Mouse (Mus musculus) layer of hippocampus, adult 11-12 months (tissue): ENCODE measurements around the gene Lmnb2.
A peak's percentile ranks its signal among the peaks of the same experiment; 100 is the strongest.

Source experiments
- DNase-seq: peaks from one replicate; pipeline ENCODE4 v3.0.0; 2022; ENCODE audit warnings: low spot score

Lmnb2 gene

DNA sequence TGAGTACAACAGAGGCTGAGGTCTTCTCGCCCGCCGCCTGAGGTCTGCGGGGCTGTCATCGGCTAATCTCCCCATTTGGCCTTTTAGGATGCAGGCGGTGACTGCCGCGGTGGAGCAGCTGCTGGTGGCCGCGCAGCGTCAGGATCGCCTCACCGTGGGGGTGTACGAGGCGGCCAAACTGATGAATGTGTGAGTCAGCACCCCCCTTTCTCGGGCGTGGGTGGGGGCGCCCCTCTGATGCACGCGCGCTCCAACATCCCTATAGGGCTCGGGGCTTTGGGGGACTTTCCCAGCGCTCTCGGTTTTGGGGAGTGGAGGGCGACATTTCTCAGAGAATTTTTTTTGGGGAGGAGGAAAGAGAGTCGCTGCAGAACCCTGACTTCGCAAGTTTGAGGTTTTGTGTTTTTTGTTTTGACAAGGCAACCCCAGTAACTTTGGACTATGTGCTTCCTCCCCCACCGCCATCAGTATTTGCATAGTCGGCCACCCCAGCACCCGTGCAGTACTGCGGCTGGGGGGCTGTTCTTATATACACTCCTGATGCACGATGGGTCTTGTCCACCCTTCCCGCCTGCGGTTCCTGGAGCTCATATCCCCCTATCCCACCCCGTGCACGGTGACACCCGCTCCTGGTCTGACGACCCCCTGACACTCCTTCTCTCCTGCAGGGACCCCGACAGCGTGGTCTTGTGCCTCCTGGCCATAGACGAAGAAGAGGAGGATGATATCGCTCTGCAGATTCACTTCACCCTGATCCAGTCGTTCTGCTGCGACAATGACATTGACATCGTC, 12.5 kb upstream of the Lmnb2 start:
- peak; percentile 55 for DNase-seq

DNA sequence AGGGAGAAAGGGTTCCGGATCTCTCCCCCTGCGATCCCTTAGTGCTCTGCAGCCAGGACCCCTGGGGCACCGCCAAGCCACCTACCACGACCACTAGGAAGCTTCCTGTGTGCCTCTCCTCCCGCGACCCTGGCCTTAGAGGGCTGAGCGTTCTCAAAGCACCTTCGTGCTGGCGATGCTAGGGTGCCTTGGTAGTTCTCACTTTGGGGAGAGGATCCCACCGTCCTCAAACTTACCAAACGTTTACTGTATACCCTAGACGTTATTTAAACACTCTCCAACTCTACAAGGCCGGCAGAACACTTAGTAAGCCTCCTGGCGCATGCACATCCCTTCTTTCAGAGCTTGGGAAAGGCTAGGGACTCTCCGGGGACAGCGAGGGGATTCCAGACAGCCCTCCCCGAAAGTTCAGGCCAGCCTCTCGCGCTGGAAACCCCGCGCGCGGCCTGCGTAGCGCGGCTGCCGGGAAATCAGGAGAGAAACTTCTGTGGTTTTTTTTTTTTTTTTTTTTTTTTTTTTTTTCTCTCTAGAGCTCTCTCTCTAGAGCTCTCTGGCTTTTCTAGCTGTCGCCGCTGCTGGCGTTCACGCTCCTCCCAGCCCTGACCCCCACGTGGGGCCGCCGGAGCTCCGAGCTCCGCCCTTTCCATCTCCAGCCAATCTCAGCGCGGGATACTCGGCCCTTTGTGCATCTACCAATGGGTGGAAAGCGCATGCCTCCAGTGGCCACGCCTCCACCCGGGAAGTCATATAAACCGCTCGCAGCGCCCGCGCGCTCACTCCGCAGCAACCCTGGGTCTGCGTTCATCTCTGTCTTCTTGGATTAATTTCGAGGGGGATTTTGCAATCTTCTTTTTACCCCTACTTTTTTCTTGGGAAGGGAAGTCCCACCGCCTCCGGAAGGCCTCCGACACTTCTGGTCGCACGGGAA, 11.5 kb upstream of the Lmnb2 start, which contains the start of gene Gadd45b:
TSS of gene Gadd45b (plus strand) at position 775 of the 928 bp plus-strand sequence.
- peak; percentile 99 for DNase-seq

DNA sequence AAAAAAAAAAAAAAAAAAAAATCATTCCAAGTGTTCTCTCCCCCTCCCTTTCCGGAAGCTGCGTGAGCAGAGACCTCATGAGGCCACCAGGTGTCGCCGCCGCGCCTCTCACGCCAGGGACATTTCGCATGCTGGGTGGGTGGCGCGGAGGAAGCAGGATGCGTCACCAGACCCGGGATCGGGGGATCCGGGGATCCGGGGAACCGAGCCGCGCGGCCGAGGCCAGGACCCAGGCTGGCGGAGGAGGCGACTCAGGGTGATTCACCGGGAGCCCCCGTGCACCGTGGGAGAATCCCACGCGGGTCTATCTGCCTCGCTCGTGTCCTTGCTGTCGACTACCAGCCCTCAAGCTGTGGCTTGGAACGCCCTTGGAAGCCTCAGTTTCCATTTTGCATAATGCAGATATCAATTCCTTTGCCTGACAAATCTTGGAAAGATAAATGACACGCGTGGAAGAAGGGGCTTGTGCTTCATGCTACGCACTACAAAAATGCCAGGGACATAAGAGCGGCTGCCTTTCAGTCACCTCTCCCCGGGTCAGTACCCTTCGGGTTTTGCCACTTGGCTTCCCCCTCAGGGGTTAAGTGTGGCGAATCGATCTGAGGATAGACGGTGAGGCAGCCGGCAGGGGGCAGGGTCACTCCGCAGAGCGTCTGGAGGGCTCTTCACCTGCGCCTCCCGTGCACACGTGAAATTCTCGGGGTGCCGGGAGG, 10.7 kb upstream of the Lmnb2 start:
- peak; percentile 92 for DNase-seq

DNA sequence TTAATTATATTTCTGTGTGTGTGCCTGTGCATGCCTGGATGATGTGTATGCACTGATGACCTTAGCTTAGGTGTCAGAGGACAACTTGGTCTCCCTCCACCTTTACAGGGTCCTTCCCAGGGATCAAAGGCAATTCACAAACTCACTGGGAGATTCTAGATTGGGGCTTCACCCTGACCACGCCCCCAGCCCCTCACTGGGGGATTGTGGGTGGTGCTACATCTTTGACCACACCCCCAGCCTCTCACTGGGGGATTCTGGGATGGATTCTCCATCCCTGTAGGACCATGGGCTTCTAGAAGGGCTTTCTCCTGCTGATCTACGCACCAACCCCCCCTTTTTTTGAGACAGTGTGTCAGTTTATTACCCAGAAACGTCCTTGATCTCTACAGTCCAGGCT, 7.4 kb upstream of the Lmnb2 start:
- no peak for DNase-seq

DNA sequence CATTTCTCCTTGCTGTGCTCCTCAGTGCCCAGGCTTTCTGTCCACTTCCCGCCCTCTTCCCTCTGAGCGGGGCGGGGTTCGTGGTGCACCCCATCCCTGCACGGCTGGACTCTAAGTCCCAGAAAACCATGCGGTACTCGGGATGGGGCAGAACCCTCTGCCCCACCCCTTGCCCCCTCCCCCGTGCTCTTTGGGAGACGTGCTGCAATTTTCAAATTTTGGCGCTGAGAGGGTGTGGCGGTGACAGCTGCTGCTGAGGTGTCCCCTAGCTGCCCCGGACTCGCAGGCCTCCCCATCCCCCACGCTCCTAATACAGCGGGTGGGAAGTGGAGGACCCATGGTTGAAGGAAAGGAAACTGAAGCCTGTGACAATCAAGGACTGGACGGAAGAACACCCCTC, 3.9 kb upstream of the Lmnb2 start:
- no peak for DNase-seq

DNA sequence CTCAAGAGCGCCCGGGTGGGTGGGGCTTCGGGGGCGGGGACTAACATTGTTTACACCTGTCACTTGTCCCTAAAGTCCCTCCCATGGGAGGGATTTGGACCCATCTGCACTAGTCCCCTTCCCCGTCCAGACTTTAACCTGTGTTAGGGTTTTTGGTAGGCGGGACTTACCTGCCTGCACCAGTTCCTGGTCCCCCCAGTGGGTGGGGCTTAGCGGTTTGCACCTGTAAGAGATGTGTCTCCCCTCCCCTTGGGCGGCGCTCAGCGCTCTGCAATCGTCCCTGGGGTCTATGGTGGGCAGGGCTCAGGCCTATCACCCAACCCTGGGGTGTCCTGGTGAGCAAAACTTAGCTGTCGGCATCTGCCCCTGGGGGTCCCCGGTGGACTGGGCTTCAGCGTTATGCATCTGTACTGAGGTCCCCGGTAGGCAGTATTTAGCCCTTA, 688 bp downstream of the Lmnb2 start:
- DNase-seq, result no peak

DNA sequence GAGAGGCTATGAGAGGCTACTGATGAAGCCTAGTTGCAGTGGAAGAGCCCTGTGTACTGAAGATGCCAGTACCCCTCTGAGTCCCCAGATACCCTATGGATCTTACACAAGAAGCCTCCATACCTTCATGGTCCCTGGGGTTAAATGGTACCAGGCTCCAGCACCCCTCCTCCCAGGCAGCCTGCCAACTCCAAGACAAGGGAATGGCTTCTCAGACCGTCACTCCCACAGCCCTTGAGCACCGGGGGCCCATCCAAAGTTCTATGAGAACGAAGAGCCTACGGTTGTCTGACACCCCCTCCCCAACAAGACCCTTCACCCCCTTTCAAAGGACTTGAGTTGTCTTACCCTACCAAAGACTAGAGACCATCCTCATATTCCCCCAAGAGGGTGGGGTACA, 2.3 kb downstream of the Lmnb2 start:
- DNase-seq, result no peak

DNA sequence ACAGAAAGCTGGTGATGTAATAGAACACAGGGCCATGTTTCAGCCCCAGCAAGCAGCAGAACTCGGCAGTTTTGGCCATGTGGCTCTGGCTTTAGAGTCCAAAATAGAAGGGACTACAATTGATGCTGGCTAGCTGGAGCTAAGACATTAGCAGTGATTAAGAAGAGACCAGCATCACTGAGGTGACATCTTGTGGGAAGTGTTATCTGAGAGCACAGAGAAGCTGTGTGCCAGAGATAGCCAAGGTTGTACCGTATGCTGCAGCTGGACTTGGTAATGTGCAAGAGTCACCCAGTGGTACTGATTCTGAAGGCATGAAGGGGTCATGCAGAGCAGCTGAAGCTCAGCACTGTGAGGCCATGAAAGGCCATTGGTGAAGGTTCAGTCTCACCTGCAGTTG, 2.8 kb downstream of the Lmnb2 start:
- no peak for DNase-seq

DNA sequence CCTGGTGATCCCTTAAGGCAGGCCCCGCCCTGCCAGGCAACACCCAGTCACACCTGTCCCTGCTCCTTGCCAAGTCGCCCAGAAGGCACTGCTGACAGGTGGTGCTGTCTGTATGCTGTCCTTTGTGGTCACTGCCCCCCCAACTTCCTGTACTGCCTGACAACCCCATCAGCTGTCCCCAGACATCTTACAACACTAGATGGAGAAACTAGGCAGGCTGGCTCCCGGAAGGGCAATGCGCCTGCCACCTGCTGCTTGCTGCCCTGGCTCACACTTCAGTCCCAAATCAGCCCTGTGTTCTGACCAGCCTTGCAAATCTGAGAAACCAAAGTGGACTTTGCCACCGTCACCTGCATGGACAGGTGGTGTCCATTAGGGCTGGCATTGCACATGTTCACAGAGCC, 3.8 kb downstream of the Lmnb2 start:
- no peak for DNase-seq

DNA sequence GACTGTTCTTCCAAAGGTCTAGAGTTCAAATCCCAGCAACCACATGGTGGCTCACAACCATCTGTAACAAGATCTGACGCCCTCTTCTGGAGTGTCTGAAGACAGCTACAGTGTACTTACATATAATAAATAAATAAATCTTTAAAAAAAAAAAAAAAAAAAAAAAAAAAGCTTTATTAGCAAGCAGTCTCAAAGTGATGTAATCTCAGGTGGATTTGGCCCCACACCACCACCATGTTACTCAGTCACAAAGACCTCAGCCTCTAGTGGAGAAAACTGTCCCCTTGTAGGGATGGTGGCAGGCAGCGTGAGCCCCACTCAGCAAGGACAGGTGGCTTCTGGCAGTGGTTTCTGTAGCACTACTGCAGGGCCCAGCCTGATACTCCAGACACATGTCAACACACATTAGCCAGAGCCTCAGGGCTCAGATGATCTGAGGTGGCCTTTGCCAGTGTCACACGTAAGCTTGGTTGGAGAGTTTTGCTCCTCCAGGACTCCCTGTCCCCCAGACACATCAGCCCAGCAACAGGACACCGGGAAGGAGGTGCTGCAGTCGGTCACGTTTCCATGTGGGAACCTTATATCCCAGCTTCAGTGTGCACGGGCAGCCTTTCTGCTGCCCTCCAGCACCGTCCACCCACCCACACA, 4.6 kb downstream of the Lmnb2 start:
- DNase-seq, result no peak

DNA sequence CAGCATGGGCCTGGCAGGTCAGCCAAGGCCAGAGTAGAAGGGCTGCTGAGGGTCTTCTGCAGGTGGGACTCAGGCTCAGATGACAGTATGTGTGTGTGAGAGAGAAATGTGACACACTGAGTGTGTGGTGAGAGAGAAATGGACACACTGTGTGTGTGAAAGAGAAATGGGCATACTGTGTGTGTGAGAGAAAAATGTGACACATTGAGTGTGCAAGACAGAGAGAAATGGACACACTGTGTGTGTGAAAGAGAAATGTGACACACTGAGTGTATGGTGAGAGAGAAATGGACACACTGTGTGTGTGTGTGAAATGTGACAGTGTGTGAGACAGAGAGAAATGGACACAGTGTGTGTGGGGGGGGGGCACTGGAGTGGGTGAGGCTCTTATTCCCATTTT, 6.2 kb downstream of the Lmnb2 start:
- no peak for DNase-seq

DNA sequence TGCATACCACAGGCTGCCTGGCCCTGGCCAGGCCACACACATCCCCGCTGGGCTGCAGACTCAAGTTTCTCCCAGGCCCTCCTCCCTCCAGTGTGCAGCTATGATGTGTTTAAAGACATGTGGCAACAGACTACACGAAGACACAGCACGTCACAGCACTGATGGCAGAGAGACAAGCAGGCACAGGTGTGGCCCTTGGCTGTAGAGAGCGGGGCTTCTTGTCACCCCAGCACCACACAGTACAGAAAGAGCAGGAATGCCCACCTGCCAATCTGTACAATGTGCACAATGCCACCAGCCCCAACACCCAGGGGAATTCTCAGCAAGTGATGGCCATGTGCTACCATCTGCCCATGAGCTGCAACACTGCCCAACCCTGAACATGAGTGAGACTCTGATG, 6.7 kb downstream of the Lmnb2 start:
- no peak for DNase-seq

DNA sequence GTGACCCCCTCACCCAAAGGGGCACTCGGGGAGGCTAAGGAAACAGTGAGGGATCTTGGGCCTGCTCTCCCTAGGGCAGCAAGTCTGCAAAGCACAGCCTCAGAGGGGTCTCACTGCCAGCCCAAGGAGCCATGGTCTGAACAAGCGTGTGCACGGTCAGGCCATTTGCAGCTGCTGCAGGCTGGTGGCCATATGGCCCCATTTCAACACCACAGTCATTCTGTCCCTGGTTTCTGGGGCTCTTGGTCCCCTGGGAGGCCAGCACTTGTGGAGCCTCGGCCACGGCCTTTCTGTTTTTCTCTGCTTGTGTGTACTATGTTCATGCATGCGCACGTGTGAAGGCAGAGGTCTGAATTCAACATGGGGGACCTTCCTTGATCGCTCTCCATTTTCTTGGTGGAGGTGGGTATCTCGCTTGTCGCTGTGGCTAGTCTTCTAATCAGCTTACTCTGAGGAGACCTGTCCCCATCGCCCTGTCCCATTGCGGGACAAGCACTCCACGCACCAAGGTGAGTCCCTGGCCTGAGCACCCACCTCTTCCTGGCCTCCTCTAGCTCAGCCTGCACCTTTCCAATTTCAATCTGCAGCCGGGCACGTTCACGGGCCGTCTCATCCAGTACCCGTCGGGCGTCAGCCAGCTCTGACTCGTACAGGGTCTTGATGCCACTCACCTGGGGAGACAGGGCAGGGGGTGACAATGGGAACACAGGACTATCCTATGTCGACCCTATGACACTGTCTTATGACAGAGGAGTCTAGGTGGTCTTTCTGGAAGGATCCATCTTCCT, 8.5 kb downstream of the Lmnb2 start:
- no peak for DNase-seq

DNA sequence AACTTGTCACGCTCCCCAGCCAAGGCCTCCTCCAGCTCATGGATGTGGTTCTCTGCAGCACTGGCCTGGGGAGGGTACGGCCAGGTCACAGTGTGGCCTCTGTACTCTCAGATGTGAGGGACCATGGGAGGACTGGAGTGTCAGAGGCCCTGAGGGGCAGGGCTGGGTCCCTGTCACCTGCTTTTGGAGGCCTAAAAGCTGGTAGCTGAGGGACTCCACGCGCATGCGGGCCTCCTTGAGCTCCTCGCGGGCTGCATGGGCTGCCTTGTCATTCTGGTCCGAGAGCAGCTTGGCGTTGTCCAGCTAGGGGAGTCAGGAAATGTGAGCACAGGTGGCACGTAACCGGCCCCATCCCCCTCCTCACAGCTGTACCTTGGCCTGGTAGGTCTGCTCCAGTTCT, 13.3 kb downstream of the Lmnb2 start:
- DNase-seq, result no peak

DNA sequence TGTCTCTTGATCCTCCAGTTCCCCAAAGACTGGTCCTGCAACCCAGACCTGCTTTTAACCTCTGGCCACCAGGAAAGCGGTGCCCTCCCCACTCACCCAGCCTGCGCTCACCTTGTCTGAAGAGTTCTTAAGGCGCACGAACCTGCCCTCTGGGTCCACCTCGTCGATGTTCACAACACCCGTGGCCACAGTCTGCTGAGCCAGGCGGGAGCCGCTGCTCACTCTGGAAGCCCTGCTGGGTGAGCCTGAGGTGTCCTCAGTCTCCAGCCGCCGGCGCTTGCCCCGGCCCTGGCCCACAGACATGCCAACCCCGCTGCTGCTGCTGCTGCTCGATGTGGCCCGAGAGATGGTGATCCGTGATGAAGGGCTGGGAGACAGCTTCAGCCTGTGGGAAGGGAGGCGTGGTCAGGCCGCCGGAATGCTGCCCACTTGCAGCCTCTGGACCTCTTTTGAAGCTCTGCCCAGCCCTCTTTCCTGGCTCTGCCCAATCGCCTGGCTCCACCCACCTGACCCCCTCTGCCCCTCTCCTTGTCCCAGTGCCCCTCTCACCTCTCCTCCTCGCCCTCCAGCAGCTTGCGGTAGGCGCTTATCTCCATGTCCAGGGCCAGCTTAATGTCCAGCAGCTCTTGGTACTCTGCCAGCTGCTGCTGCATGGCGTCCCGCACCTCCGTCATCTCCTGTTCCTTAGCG, 13.9 kb downstream of the Lmnb2 start:
- DNase-seq, result no peak

DNA sequence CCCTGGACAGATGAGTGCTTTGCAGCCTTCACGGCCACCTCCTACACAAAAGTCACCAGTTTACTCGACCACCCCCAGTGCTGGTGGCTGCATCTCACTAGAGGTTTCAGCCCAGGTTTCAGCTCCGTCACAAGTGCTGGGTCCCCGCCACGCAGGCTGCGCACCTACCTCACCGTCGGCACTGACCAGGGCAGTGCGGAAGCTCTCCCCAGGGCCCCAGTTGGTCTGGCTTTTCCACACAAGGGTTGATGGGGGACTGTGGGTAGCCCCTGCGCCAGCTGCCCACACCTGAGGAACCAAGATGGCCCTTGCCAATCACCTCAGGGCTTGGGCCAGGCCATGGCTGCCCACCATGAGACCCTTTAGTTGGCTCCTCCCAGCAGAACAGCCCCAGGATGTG, 14.8 kb downstream of the Lmnb2 start:
- DNase-seq, result no peak

DNA sequence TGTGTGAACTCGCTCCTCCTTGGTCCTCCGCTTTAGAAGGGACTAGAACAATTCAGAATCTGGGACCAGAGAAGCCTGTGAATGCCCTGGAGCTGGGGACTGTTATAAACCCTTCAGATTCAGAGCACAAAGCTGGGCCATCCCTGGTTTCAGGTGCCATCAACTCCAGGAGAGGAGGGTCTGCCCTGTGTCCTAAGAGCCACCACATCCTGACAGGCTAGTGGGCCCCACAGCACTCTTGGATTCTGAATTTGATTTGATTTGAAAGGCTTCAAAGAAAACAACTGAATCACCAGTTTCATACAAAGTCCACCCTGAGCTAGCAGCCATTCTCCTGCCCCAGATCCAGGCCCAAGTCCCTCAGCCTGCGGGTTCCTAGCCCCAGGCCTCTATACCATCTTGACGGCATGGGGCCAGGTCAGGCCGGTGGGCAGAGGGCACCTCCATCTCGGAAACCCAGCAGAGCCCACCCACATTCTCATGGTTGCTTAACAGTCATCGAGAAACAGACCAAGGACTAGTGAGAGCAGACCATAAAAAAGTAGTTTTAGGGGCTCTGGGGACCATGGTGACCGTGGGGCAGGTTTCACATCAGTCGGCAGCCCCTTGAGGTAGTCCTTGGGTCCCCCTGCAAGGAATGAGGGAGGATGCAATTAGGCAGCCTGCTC, 15.6 kb downstream of the Lmnb2 start:
- DNase-seq, result no peak

DNA sequence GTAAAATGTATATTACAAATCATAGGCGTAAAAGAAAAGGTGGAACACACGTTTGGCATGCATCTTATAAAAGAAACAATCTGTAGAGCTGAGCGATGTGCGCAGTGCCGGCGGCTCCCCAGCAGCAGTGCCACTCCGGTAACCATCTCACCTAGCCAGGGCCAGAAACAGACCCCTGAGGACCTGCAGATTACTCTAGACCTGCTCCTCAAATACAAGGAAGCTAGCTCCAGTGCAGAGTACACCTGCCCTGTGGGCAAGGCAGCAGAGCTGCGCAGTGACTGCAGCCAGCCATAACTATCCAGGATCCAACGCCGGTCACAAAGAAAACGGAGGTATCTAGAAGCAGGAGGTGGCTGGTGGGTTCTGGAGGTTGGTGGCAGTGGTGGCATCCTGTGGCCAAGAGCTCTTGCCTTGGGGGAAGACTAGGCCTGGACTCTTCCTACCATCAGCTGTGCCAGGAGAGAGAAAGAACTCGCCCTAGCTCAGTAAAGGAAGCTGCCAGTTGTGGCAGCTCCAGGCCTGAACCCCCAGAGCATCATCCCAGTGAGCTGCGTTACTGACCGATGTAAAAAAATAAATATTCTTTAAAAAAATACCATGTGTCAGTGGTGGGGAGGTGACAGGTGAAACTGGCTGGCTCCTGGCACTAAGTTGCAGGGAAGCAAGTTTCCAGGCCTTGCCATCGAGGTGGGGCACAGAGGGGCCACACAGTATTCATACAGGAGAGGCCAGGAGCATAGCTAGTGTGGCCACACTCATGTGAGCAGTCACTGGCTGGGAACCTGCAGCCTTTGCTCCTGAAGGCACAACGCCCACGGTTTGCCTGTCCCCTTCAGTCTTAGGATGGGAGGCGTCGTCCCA, 16.4 kb downstream of the Lmnb2 start:
- DNase-seq, result no peak
